Mouse (Mus musculus) lung, adult 2 months (tissue): ENCODE measurements around the gene Taf3.

Experiments
- CTCF ChIP-seq: fragments of 200-500 bp; IDR thresholded peaks from 2 replicates; pipeline ENCODE4 v1.5.1; 2011; ENCODE audit warnings: mild to moderate bottlenecking, low read length, control low read depth; ENCODE audit not compliant: insufficient read depth
- POLR2A ChIP-seq: fragments of 200-500 bp; IDR thresholded peaks from 2 replicates; pipeline ENCODE4 v1.6.1; 2011; ENCODE audit warnings: low read depth, mild to moderate bottlenecking, control low read depth, low read length, borderline replicate concordance; ENCODE audit errors: extremely low read depth

DNA sequence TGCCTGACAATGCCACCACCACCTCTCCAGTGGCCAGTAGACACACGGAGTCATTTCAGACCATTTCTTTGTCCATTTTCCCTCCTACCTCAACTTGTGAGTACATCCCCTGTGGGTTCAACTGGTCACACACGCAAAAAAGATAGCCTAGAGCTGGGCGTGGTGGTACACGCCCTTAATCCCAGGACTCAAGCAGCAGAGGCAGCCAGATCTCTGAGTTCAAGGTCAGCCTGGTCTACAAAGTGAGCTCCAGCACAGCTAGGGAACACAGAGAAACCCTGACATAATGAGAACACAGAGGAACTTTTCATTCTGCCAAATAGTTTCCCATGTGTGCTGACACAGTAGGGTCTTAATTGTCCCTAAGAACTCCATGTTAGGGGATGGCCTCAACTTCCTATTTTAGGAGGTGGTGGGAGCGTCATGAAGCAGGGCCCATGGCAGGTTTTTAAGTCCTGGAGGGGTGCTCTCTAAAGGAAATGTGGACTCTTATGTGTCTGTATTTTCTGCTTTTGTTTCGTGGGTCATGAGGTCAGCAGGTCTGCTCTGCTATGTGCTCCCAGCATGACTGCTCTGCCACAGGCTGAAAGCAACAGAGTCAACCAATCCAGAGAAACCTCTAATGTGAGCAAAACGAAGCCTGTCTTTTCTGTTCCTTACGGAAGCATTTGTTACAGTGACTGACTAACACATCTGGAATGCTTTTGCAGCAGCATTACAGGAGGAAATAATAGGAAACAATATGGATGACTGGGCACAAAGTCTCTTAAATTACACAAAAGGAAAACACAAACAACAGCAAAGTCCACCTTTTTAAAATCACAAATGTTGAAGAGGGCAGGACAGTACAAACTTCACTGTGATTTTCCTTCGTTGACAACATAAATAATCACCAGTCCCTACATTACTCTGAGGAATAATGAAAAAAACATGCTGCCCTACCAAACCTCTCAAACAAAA lies 92.5 kb downstream of the Taf3 start:
- TF ChIP-seq CTCF = no peak
- TF ChIP-seq POLR2A = no peak
